Mouse (Mus musculus) embryonic facial prominence, embryonic 11.5 days (tissue): Measurements from ENCODE around the gene Mapk8ip3. TPM values are rescaled to one million over a fixed set of nuclear protein-coding genes. Genes with fewer than 3 reads are reported as not detected.
"Not testable (repeated sequence)": the region's sequence is repeated elsewhere in the genome, so short reads cannot be mapped to it uniquely, and the experiment has no call there.

Experiments
- ATAC-seq: fragments of 200-750 bp; cut with Nextera tagmentation; replicated peaks from 2 replicates; pipeline ENCODE4 v1.8.0; 2017; ENCODE audit warnings: low read depth; ENCODE audit not compliant: insufficient number of reproducible peaks, low FRiP score, low TSS enrichment
- DNase-seq: peaks from one replicate; pipeline ENCODE4 v3.0.0-alpha.2; 2015; ENCODE audit warnings: low spot score
- H3K27ac ChIP-seq: fragments of 300-500 bp; sonication (generic); replicated peaks from 2 replicates; pipeline ENCODE4 v1.5.1; 2014; ENCODE audit warnings: mild to moderate bottlenecking, low read depth, low read length, control low read depth
- H3K27me3 ChIP-seq: fragments of 300-500 bp; sonication (generic); 2 replicates; pipeline ENCODE4 v1.6.1; 2014; ENCODE audit warnings: mild to moderate bottlenecking, low read length, moderate library complexity, mixed read lengths; ENCODE audit not compliant: control insufficient read depth, insufficient read depth
- H3K36me3 ChIP-seq: fragments of 300-500 bp; sonication (generic); replicated peaks from 2 replicates; pipeline ENCODE4 v1.6.1; 2014; ENCODE audit warnings: low read depth, mild to moderate bottlenecking, low read length, moderate library complexity, mixed read lengths; ENCODE audit not compliant: control insufficient read depth, insufficient read depth
- H3K4me1 ChIP-seq: fragments of 300-500 bp; sonication (generic); 2 replicates; pipeline ENCODE4 v1.6.1; 2014; ENCODE audit warnings: low read length, mixed read lengths; ENCODE audit not compliant: control insufficient read depth, insufficient read depth
- H3K4me2 ChIP-seq: fragments of 300-500 bp; sonication (generic); 2 replicates; pipeline ENCODE4 v1.6.1; 2014; ENCODE audit warnings: low read depth, mild to moderate bottlenecking, control low read depth, low read length, moderate library complexity
- H3K4me3 ChIP-seq: fragments of 300-500 bp; sonication (generic); 2 replicates; pipeline ENCODE4 v1.5.1; 2014; ENCODE audit warnings: low read depth, low read length, control low read depth
- H3K9ac ChIP-seq: fragments of 300-500 bp; sonication (generic); replicated peaks from 2 replicates; pipeline ENCODE4 v1.6.1; 2014; ENCODE audit warnings: mild to moderate bottlenecking, control low read depth, low read length
- H3K9me3 ChIP-seq: fragments of 300-500 bp; sonication (generic); replicated peaks from 2 replicates; pipeline ENCODE4 v1.6.1; 2016; ENCODE audit warnings: mild to moderate bottlenecking, low read length, inconsistent platforms, mixed read lengths; ENCODE audit not compliant: control insufficient read depth
- WGBS: fragments of 180-500 bp; shearing (Covaris S2); extraction: QIAGEN DNeasy Blood & Tissue Kit; methylation state at CpG from one replicate; pipeline ENCODE4 v1.1.7; 2014; 5-methylcytosine and 5-hydroxymethylcytosine counted together
- polyA plus RNA-seq: library from polyadenylated mRNA; unstranded; fragments of >200 nt; fragmentation: Nextera tagmentation; extraction: Ambion mirVana; gene quantifications from 2 replicates; pipeline ENCODE4 v1.2.1, GENCODE M21; 2014

The Mapk8ip3 gene
- polyA plus RNA-seq, 1 experiment from 2014 or later: 22.9 TPM

DNA sequence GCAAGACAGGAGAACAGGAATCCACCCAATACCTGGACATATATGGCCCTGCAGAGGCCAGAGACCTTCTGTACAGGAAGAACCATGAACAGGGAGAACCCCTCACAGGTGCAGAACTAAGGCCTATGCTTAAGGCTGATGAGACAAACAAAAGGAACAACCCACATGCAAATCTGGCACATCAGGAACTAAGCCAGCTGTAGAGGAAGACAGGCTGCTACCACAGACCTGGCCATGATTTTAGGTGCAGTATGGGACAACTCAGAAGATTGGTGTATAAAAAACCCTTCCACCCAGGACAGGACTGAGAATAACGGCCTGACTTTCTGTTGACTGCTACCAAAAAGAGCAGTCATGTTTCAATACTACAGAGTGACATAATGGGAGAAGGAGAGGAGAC lies 6.8 kb upstream of the Mapk8ip3 start:
- 83% methylated on average over 1 of the region's 1 CpGs for WGBS
- not testable (repeated sequence) for H3K4me2 ChIP-seq, H3K9me3 ChIP-seq, H3K4me3 ChIP-seq, H3K27ac ChIP-seq, ATAC-seq, H3K4me1 ChIP-seq, H3K9ac ChIP-seq, H3K27me3 ChIP-seq, H3K36me3 ChIP-seq, DNase-seq

DNA sequence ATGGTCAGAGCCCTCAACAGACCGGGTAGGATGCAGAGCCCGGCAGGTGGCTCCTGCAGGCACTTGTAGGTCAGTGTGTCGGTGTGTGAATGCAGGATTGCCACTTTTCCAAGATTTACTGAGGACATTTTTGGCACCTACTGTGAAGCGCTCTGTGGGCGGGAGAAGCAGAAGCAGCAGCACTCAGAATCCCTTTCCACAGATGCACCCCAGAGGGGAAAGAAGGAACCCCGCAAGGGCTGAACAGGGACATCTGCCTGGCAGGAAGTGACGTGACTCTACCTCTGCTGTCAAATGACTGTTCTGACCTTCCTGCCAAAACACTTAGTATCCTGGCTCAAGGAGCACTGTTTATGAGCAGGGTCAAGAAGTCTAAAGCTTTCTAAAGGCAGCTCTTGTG lies 6.3 kb upstream of the Mapk8ip3 start:
- H3K27ac ChIP-seq: no peak overlapping the region
- DNase-seq (no peak), ATAC-seq (no peak)
- 89% methylated on average over 7 of the region's 7 CpGs for WGBS
- no peak overlapping the region for H3K4me2 ChIP-seq
- H3K9ac ChIP-seq: no peak overlapping the region
- no peaks in the 10 kb centered on the region for H3K4me1 ChIP-seq
- H3K36me3 ChIP-seq: peaks cover 4% of the 10 kb centered on the region
- H3K4me3 ChIP-seq: no peak overlapping the region
- H3K9me3 ChIP-seq: no peaks in the 10 kb centered on the region
- no peaks in the 10 kb centered on the region for H3K27me3 ChIP-seq

GRCm38 (mm10) chr17:24942453-24942852 lies 5.7 kb upstream of the Mapk8ip3 start:
- not testable (repeated sequence) for DNase-seq
- WGBS: 39% methylated on average over 2 of the region's 2 CpGs

GRCm38 (mm10) chr17:24937266-24937665 lies 489 bp upstream of the Mapk8ip3 start:
- ATAC-seq: no peak
- Histone ChIP-seq H3K4me2 (peak overlapping the region; percentile 78), H3K27ac (peak overlapping the region; percentile 47; the same call in 1 of the 2 replicates), H3K9me3 (no peaks in the 10 kb centered on the region), H3K4me3 (peak overlapping the region; percentile 95), H3K36me3 (no peaks in the 10 kb centered on the region), H3K9ac (peak overlapping the region; percentile 88), H3K27me3 (no peaks in the 10 kb centered on the region), H3K4me1 (no peaks in the 10 kb centered on the region; the same call in 1 of the 2 replicates)
- WGBS: 46% methylated on average over 6 of the region's 6 CpGs
- peak; percentile 5 for DNase-seq

More at GRCm38 (mm10) chr17:24942453-24942852, 5.7 kb upstream of the Mapk8ip3 start:
- not testable (repeated sequence) for H3K9me3 ChIP-seq, H3K9ac ChIP-seq, H3K27ac ChIP-seq, H3K27me3 ChIP-seq, ATAC-seq, H3K36me3 ChIP-seq, H3K4me2 ChIP-seq, H3K4me1 ChIP-seq, H3K4me3 ChIP-seq

GRCm38 (mm10) chr17:24935666-24936065 lies 1.1 kb downstream of the Mapk8ip3 start:
- H3K4me2 ChIP-seq: peak overlapping the region; percentile 78
- no peaks in the 10 kb centered on the region for H3K36me3 ChIP-seq
- H3K27ac ChIP-seq: no peak overlapping the region
- H3K27me3 ChIP-seq: no peaks in the 10 kb centered on the region
- H3K9me3 ChIP-seq: no peaks in the 10 kb centered on the region
- H3K9ac ChIP-seq: peak overlapping the region; percentile 88
- H3K4me1 ChIP-seq: no peaks in the 10 kb centered on the region; the same call in 1 of the 2 replicates
- peak overlapping the region; percentile 95 for H3K4me3 ChIP-seq
- DNase-seq (no peak), ATAC-seq (no peak)

DNA sequence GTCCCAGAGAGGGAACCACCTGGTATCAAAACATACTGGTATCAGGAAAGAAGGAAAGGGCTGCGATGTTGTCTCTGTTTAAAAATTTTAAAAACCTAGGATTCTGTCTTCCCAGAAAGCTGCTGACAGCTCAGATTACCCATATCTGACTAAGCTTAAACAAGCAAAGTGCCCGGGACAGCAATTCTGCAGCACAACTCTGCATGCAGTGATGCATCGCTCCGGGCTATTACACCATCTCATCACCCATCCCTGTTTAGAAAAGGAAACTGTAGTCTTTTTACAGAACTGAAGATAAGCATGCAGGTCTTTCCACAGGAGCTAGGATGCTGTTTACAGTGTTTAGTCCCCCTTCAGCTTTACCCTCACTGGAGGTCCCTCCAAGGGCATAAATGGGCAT lies 1.9 kb downstream of the Mapk8ip3 start:
- no peaks in the 10 kb centered on the region; the same call in 1 of the 2 replicates for H3K4me1 ChIP-seq
- no peak overlapping the region for H3K4me3 ChIP-seq
- no peaks in the 10 kb centered on the region for H3K36me3 ChIP-seq
- WGBS: 82% methylated on average over 4 of the region's 4 CpGs
- no peak overlapping the region for H3K27ac ChIP-seq
- no peaks in the 10 kb centered on the region for H3K9me3 ChIP-seq
- no peaks in the 10 kb centered on the region for H3K27me3 ChIP-seq
- peak overlapping the region; percentile 2; the same call in 1 of the 2 replicates for H3K9ac ChIP-seq
- ATAC-seq: no peak
- DNase-seq: no peak
- peak overlapping the region; percentile 23; the same call in 1 of the 2 replicates for H3K4me2 ChIP-seq

DNA sequence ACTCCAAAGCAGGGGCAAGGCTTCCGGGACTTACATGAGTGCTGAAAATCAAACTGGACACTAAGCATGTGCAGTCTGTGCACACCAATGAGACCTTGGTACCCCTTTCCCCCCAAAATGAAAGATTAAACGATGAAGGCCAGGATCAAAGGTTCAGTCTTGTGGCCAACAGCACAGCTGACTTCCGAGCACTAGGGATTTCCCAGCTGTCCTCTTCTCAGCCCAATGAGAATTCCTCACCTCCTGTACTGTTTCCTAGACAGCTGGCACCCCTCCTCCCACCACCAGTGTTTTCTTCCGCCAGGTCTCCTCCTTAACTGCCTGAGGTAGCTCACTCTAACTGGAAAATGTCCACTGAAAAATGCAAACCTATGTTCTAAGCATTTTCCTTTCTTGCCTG lies 3.6 kb downstream of the Mapk8ip3 start:
- no peak overlapping the region for H3K9ac ChIP-seq
- H3K9me3 ChIP-seq: no peaks in the 10 kb centered on the region
- no peak for DNase-seq
- H3K27ac ChIP-seq: no peak overlapping the region
- H3K4me1 ChIP-seq: no peaks in the 10 kb centered on the region; the same call in 1 of the 2 replicates
- 79% methylated on average over 4 of the region's 4 CpGs for WGBS
- ATAC-seq: no peak
- no peak overlapping the region for H3K4me3 ChIP-seq
- no peaks in the 10 kb centered on the region for H3K27me3 ChIP-seq
- H3K4me2 ChIP-seq: no peak overlapping the region
- no peaks in the 10 kb centered on the region for H3K36me3 ChIP-seq

DNA sequence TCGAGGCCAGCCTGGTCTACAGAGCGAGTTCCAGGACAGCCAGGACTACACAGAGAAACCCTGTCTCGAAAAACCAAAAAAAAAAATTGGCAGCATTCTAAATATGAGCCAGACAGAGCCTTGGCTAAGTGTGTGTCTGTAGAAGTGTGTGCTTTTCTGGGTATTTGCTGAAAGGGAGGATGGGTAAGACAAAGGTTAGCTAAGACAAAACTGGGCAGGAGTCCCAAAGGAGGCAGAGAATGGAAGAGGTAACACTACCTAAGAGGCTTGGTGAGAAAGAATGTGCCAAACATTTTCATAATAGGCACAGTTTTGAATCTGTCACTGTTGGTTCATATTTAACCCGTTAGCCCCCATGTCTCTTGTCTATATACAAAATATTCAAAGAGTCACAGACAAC lies 4.3 kb downstream of the Mapk8ip3 start:
- ATAC-seq: no peak
- Histone ChIP-seq H3K4me2 (no peak overlapping the region), H3K9me3 (no peaks in the 10 kb centered on the region), H3K4me1 (no peaks in the 10 kb centered on the region; the same call in 1 of the 2 replicates), H3K27ac (no peak overlapping the region), H3K4me3 (no peak overlapping the region), H3K36me3 (no peaks in the 10 kb centered on the region), H3K27me3 (no peaks in the 10 kb centered on the region), H3K9ac (no peak overlapping the region)
- 94% methylated on average over 4 of the region's 4 CpGs for WGBS
- DNase-seq: no peak
